Mouse (Mus musculus): ENCODE data around the gene Sptan1. TPM values are rescaled to one million over a fixed set of nuclear protein-coding genes. Genes with fewer than 3 reads are reported as not detected.

Sptan1 gene
- total and polyA plus RNA-seq, 3 experiments = 73.8 to 113 (median 88.0) TPM

GRCm38 (mm10) chr2:29971838-29972635, 6.7 kb downstream of the Sptan1 start:
- Histone ChIP-seq H3K36me3 (replicated peaks in 1 of 2; ENCODE audit: control insufficient read depth in 1 of 2, insufficient read depth in 1 of 2, low read length in 1 of 2) (peaks cover 18 to 63% of the 10 kb centered on the region in 2 experiments), H3K9ac (ENCODE audit: insufficient read depth, low read depth) (no peak overlapping the region), H3K27ac (ENCODE audit: insufficient read depth, low read depth) (no peak overlapping the region), H3K9me3 (replicated peaks; ENCODE audit: low read length) (no peaks in the 10 kb centered on the region), H3K4me3 (replicated peaks in 1 of 3; ENCODE audit: low read depth in 2 of 3, low read length in 2 of 3, poor library complexity in 1 of 3) (no peak overlapping the region), H3K4me2 (ENCODE audit: insufficient read depth, low read depth, poor library complexity, severe bottlenecking) (no peak overlapping the region), H3K4me1 (ENCODE audit: control insufficient read depth in 1 of 2, insufficient read depth in 2 of 2) (peaks cover 0 to 39% of the 10 kb centered on the region in 2 experiments; a peak in 2 of 4 replicates), H3K79me2 (replicated peaks; ENCODE audit: control insufficient read depth, extremely low read depth, insufficient read depth, poor library complexity, severe bottlenecking) (peaks cover 42% of the 10 kb centered on the region), H3K27me3 (replicated peaks) (no peaks in the 10 kb centered on the region)
- TF ChIP-seq MYC (IDR thresholded peaks at IDR 0.05; ENCODE audit: low read depth, low read length) (no peak), POLR2A (IDR thresholded peaks at IDR 0.05; ENCODE audit: low read depth, low read length) (no peak), KAT2A (IDR thresholded peaks at IDR 0.05; ENCODE audit: insufficient replicate concordance, low read length) (no peak), UBTF (IDR thresholded peaks at IDR 0.05; ENCODE audit: low read depth, low read length) (no peak)
- dilution Hi-C loops (cut with MboI; ENCODE audit: extremely low pct_ligation_motif_present, extremely low pct_unique_long_range_greater_than_20kb, low sequenced_read_pairs) (no loop called here), in situ Hi-C loops (cut with MboI; ENCODE audit: low pct_ligation_motif_present, low pct_unique_long_range_greater_than_20kb, low sequenced_read_pairs) (no loop called here)
- DNase-seq (ENCODE audit: extremely low read depth) = no peak

- peaks cover 0 to 27% of the 10 kb centered on the region in 2 experiments; a peak in 2 of 4 replicates for H3K4me1 ChIP-seq (ENCODE audit: control insufficient read depth in 1 of 2, insufficient read depth in 2 of 2)
- no peak overlapping the region for H3K9ac ChIP-seq (ENCODE audit: insufficient read depth, low read depth)
- peaks cover 19 to 63% of the 10 kb centered on the region in 2 experiments for H3K36me3 ChIP-seq (replicated peaks in 1 of 2; ENCODE audit: control insufficient read depth in 1 of 2, insufficient read depth in 1 of 2, low read length in 1 of 2)
- H3K4me3 ChIP-seq (replicated peaks in 1 of 3; ENCODE audit: low read depth in 2 of 3, low read length in 2 of 3, poor library complexity in 1 of 3) = no peak overlapping the region
- peaks cover 38% of the 10 kb centered on the region for H3K79me2 ChIP-seq (replicated peaks; ENCODE audit: control insufficient read depth, extremely low read depth, insufficient read depth, poor library complexity, severe bottlenecking)
- H3K27me3 ChIP-seq (replicated peaks) = no peaks in the 10 kb centered on the region
- TF ChIP-seq MYC (IDR thresholded peaks at IDR 0.05; ENCODE audit: low read depth, low read length) = no peak
- no peak for TF ChIP-seq MXI1 (IDR thresholded peaks at IDR 0.05; ENCODE audit: low read depth, low read length)
- no peak for TF ChIP-seq SIN3A (IDR thresholded peaks at IDR 0.05; ENCODE audit: low read length)
- TF ChIP-seq GABPA (IDR thresholded peaks at IDR 0.05; ENCODE audit: insufficient replicate concordance, low read depth, low read length) = no peak
- TF ChIP-seq TCF12 (IDR thresholded peaks at IDR 0.05; ENCODE audit: low read depth, low read length) = no peak
- TF ChIP-seq PAX5 (IDR thresholded peaks at IDR 0.05; ENCODE audit: low read length) = no peak
- no peak for TF ChIP-seq ZNF384 (IDR thresholded peaks at IDR 0.05; ENCODE audit: low read depth, low read length)
- no peak for TF ChIP-seq JUN (IDR thresholded peaks at IDR 0.05; ENCODE audit: insufficient read depth, low read depth, low read length)
- TF ChIP-seq CTCF (conservative IDR thresholded peaks at IDR 0.05 in 1 of 2, IDR thresholded peaks at IDR 0.05 in 1 of 2; ENCODE audit: low read depth in 2 of 2, low read length in 2 of 2) = no peak
- TF ChIP-seq ETS1 (conservative IDR thresholded peaks at IDR 0.05; ENCODE audit: low read depth, low read length) = no peak
- TF ChIP-seq ZC3H11A (IDR thresholded peaks at IDR 0.05; ENCODE audit: low read depth, low read length) = no peak
- TF ChIP-seq MAZ (IDR thresholded peaks at IDR 0.05; ENCODE audit: low read depth, low read length) = no peak
- TF ChIP-seq RCOR1 (conservative IDR thresholded peaks at IDR 0.05; ENCODE audit: low read depth, low read length) = no peak
- in situ Hi-C loops (cut with MboI; ENCODE audit: low pct_ligation_motif_present, low pct_unique_long_range_greater_than_20kb, low sequenced_read_pairs) (no loop called here), dilution Hi-C loops (cut with MboI; ENCODE audit: extremely low pct_ligation_motif_present, extremely low pct_unique_long_range_greater_than_20kb, low sequenced_read_pairs) (no loop called here)
- no peak overlapping the region for H3K4me2 ChIP-seq (ENCODE audit: insufficient read depth, low read depth, poor library complexity, severe bottlenecking)
- no peak for DNase-seq (ENCODE audit: extremely low read depth)
- no peaks in the 10 kb centered on the region for H3K9me3 ChIP-seq (replicated peaks; ENCODE audit: low read length)
- H3K27ac ChIP-seq (ENCODE audit: insufficient read depth, low read depth) = no peak overlapping the region
Observed at GRCm38 (mm10) chr2:29973525-29973924, 8.2 kb downstream of the Sptan1 start.
